ENCODE assay signal across 16 mouse cellular contexts in the genomic region with DNA sequence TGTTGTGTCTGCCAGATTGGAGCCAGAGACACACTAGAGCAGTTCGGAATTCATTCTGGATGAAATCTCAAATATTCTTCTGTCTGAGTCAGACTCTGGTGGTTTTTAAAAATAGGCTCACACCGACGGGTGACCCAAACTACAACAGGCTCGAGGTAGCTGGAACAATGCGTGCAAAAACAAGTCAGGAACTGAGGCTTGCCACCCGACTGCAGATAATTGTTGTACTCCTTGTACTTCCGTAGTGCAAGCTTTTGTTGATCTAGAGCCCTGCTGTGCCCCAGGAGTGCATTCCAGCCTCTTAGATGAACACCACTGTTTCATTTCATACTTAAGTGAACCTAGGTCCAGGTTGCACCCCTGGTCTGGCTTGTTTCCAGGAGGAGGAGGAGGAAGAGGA. TPM values are rescaled to one million over a fixed set of nuclear protein-coding genes. Genes with fewer than 3 reads are reported as not detected.
DNase-seq lines count a peak whose midpoint lies in the region; ATAC-seq lines count a peak whose summit lies in the region.
"Had no signal": no experiment of that assay in that cellular context is flagged by ENCODE, and none has a peak within 500 bp of the region (broad histone marks: within the 10 kb centered on the region; RNA-seq: fewer than 3 reads in every experiment).

No protein-coding gene starts in this region.

- H3K9ac ChIP-seq in heart, embryonic 14.5 days (ENCODE audit: low read length) = peak overlapping the region; percentile 11; the same call in 1 of the 2 replicates
- H3K9ac ChIP-seq in embryonic facial prominence, embryonic 13.5 days = no peak overlapping the region; the same call in 1 of the 2 replicates
- H3K9ac ChIP-seq: forebrain, embryonic 13.5 days; intestine, embryonic 15.5 days; limb, embryonic 13.5 days; liver, postnatal 0 days had no signal

- ATAC-seq in heart, embryonic 14.5 days (ENCODE audit: insufficient number of reproducible peaks, insufficient read depth, low FRiP score, low read depth) = no peak
- ATAC-seq in embryonic facial prominence, embryonic 13.5 days (ENCODE audit: insufficient number of reproducible peaks, insufficient read depth, low FRiP score, low TSS enrichment, low read depth) = no peak
- ATAC-seq: forebrain, embryonic 13.5 days; intestine, embryonic 15.5 days; liver, postnatal 0 days had no signal

- no peaks in the 10 kb centered on the region for H3K9me3 ChIP-seq in heart, embryonic 14.5 days (ENCODE audit: control insufficient read depth, low read length)
- no peaks in the 10 kb centered on the region for H3K9me3 ChIP-seq in embryonic facial prominence, embryonic 13.5 days
- H3K9me3 ChIP-seq: forebrain, embryonic 13.5 days; intestine, embryonic 15.5 days; limb, embryonic 13.5 days had no signal

- peak overlapping the region; percentile 63 to 64 for H3K27ac ChIP-seq in heart, embryonic 14.5 days (replicated peaks in 1 of 2; ENCODE audit: control insufficient read depth in 1 of 2, insufficient read depth in 1 of 2, low read depth in 2 of 2, low read length in 2 of 2)
- peak overlapping the region; percentile 93 for H3K27ac ChIP-seq in embryonic facial prominence, embryonic 13.5 days
- H3K27ac ChIP-seq: forebrain, embryonic 13.5 days; intestine, embryonic 15.5 days; limb, embryonic 13.5 days; macrophage had no signal

- H3K4me3 ChIP-seq in heart, embryonic 14.5 days (ENCODE audit: control insufficient read depth in 1 of 2, insufficient read depth in 1 of 2, low read depth in 1 of 2, low read length in 2 of 2) = no peak overlapping the region
- H3K4me3 ChIP-seq in embryonic facial prominence, embryonic 13.5 days = no peak overlapping the region
- H3K4me3 ChIP-seq: forebrain, embryonic 13.5 days; intestine, embryonic 15.5 days; limb, embryonic 13.5 days had no signal

- WGBS in heart, embryonic 14.5 days = 17% methylated on average over 7 of the region's 7 CpGs
- WGBS in embryonic facial prominence, embryonic 13.5 days = 48% methylated on average over 7 of the region's 7 CpGs

- peaks cover 9% of the 10 kb centered on the region for H3K36me3 ChIP-seq in heart, embryonic 14.5 days (ENCODE audit: control insufficient read depth, insufficient read depth, low read length)
- H3K36me3 ChIP-seq in embryonic facial prominence, embryonic 13.5 days = peaks cover 17% of the 10 kb centered on the region
- H3K36me3 ChIP-seq: intestine, embryonic 15.5 days had no signal

- no peak for DNase-seq in heart, postnatal 4 days
- DNase-seq in ovary, adult 18-20 months (ENCODE audit: low spot score) = peak; percentile 45
- no peak for DNase-seq in ovary, postnatal 14 days (ENCODE audit: low spot score)
- no peak for DNase-seq in frontal cortex, postnatal 36 days (ENCODE audit: low spot score in 2 of 2)
- no peak for DNase-seq in embryo, embryonic 10.5 days (ENCODE audit: low spot score)
- DNase-seq: adrenal gland, adult 2 months; cerebellum, adult 9-11 months; liver, postnatal 0 days; midbrain, embryonic 14.5 days; spleen, adult 18-20 months had no signal

- H3K4me1 ChIP-seq in heart, embryonic 14.5 days (ENCODE audit: control insufficient read depth in 2 of 2, insufficient read depth in 2 of 2, low read length in 2 of 2) = peaks cover 16 to 37% of the 10 kb centered on the region in 2 experiments
- peaks cover 61% of the 10 kb centered on the region for H3K4me1 ChIP-seq in embryonic facial prominence, embryonic 13.5 days

- H3K4me2 ChIP-seq in heart, embryonic 14.5 days (ENCODE audit: low read length) = no peak overlapping the region
- no peak overlapping the region for H3K4me2 ChIP-seq in embryonic facial prominence, embryonic 13.5 days
- H3K4me2 ChIP-seq: forebrain, embryonic 13.5 days; intestine, embryonic 15.5 days; limb, embryonic 13.5 days had no signal

- H3K27me3 ChIP-seq in heart, embryonic 14.5 days (ENCODE audit: control insufficient read depth, insufficient read depth, low read length) = no peaks in the 10 kb centered on the region
- no peaks in the 10 kb centered on the region for H3K27me3 ChIP-seq in embryonic facial prominence, embryonic 13.5 days
- H3K27me3 ChIP-seq: forebrain, embryonic 13.5 days; intestine, embryonic 15.5 days; limb, embryonic 13.5 days had no signal

RNA-seq across cellular contexts. Expression of gene Itgb5, which starts 43.8 kb away (rescaled TPM):
- 87.8 and 96.2 TPM in 2 replicates for polyA plus RNA-seq in heart, embryonic 14.5 days (2014; fragmentation: Nextera tagmentation; extraction: Ambion mirVana)
- 10 to 100 TPM; 70.1 to 76.9 TPM for total RNA-seq in heart, postnatal 4 days (2021)
- polyA plus RNA-seq in embryonic facial prominence, embryonic 13.5 days (2015; fragmentation: Nextera tagmentation; extraction: Ambion mirVana) = 47.7 and 94.8 TPM in 2 replicates
